Mouse (Mus musculus): ENCODE data around the gene Hist1h3g.

Hist1h3g gene

GRCm38 (mm10) chr13:23535137-23536075, at the start of gene Hist1h3g:
Hist1h3g (plus strand) TSS chr13:23535422.
- DNase-seq, result peak; percentile 82

GRCm38 (mm10) chr13:23488400-23489322, 46.6 kb upstream of the Hist1h3g start, which contains the start of gene Btn2a2:
Btn2a2 (minus strand) TSS chr13:23488857.
- DNase-seq, result peak; percentile 53

GRCm38 (mm10) chr13:23490863-23491262, 44.4 kb upstream of the Hist1h3g start:
- DNase-seq, result no peak

GRCm38 (mm10) chr13:23491263-23491662, 44.0 kb upstream of the Hist1h3g start:
- DNase-seq, result no peak

- no peak for DNase-seq
These were observed 43.2 kb upstream of the Hist1h3g start for GRCm38 (mm10) chr13:23491990-23492389.

- DNase-seq, result no peak
These were observed 39.7 kb upstream of the Hist1h3g start for GRCm38 (mm10) chr13:23495526-23495925.

GRCm38 (mm10) chr13:23497656-23498321, 37.4 kb upstream of the Hist1h3g start:
- no peak for DNase-seq

GRCm38 (mm10) chr13:23498653-23499052, 36.6 kb upstream of the Hist1h3g start:
- no peak for DNase-seq

GRCm38 (mm10) chr13:23499943-23500342, 35.3 kb upstream of the Hist1h3g start:
- DNase-seq, result no peak

- DNase-seq, result no peak
These were observed 34.6 kb upstream of the Hist1h3g start for GRCm38 (mm10) chr13:23500424-23501200.

- DNase-seq, result no peak
These were observed 33.7 kb upstream of the Hist1h3g start for GRCm38 (mm10) chr13:23501511-23501910.

- DNase-seq, result no peak
These were observed 33.1 kb upstream of the Hist1h3g start for GRCm38 (mm10) chr13:23502031-23502567.

- no peak for DNase-seq
These were observed 32.3 kb upstream of the Hist1h3g start for GRCm38 (mm10) chr13:23502916-23503315.

GRCm38 (mm10) chr13:23503797-23504196, 31.4 kb upstream of the Hist1h3g start:
- DNase-seq, result peak; percentile 33

- DNase-seq, result no peak
These were observed 29.4 kb upstream of the Hist1h3g start for GRCm38 (mm10) chr13:23505662-23506345.

- no peak for DNase-seq
These were observed 28.9 kb upstream of the Hist1h3g start for GRCm38 (mm10) chr13:23506351-23506750.

- no peak for DNase-seq
These were observed 28.3 kb upstream of the Hist1h3g start for GRCm38 (mm10) chr13:23506819-23507515.

- no peak for DNase-seq
These were observed 25.1 kb upstream of the Hist1h3g start for GRCm38 (mm10) chr13:23510127-23510526.

- DNase-seq, result no peak
These were observed 21.7 kb upstream of the Hist1h3g start for GRCm38 (mm10) chr13:23513517-23513916.

GRCm38 (mm10) chr13:23515281-23515680, 19.9 kb upstream of the Hist1h3g start:
- no peak for DNase-seq
